Comparison of ENCODE assay signal across 8 mouse cellular contexts in genomic region chr6:102564011-102564731, GRCm38 (mm10). TPM values are rescaled to one million over a fixed set of nuclear protein-coding genes. Genes with fewer than 3 reads are reported as not detected.
DNase-seq lines count a peak whose midpoint lies in the region; ATAC-seq and TF ChIP-seq lines count a peak whose summit lies in the region.

No protein-coding gene starts in this region.

- no peak overlapping the region for H3K27ac ChIP-seq in forebrain, embryonic 16.5 days (ENCODE audit: low read length)
- no peak overlapping the region for H3K27ac ChIP-seq in intestine, embryonic 15.5 days
- peak overlapping the region; percentile 33 for H3K27ac ChIP-seq in midbrain, postnatal 0 days (ENCODE audit: low read depth, low read length)

- intact Hi-C loops in left cerebral cortex, postnatal 25 days (cut with DNase I): loop anchor here (5.0 kb wide), 2 partner anchors 127 to 232 kb away; no protein-coding TSS in a partner anchor

- no peaks in the 10 kb centered on the region for H3K9me3 ChIP-seq in forebrain, embryonic 16.5 days (ENCODE audit: control insufficient read depth, low read length)
- H3K9me3 ChIP-seq in intestine, embryonic 15.5 days: no peaks in the 10 kb centered on the region
- H3K9me3 ChIP-seq in midbrain, postnatal 0 days (ENCODE audit: low read length): no peaks in the 10 kb centered on the region

- H3K4me1 ChIP-seq in forebrain, embryonic 16.5 days (replicated peaks; ENCODE audit: control insufficient read depth, insufficient read depth, low read length): peaks cover 9% of the 10 kb centered on the region
- no peaks in the 10 kb centered on the region for H3K4me1 ChIP-seq in intestine, embryonic 15.5 days (replicated peaks)
- H3K4me1 ChIP-seq in midbrain, postnatal 0 days (ENCODE audit: insufficient read depth, low read length): no peaks in the 10 kb centered on the region

- 0% methylated on average over 57 of the region's 63 CpGs for WGBS in forebrain, embryonic 16.5 days
- under 1% methylated on average over 62 of the region's 63 CpGs for WGBS in intestine, embryonic 15.5 days
- WGBS in midbrain, postnatal 0 days: under 1% methylated on average over 51 of the region's 63 CpGs

- ATAC-seq in forebrain, embryonic 16.5 days: peak; percentile 99
- peak; percentile 98 for ATAC-seq in intestine, embryonic 15.5 days
- peak; percentile 96 for ATAC-seq in midbrain, postnatal 0 days (ENCODE audit: low FRiP score)

- DNase-seq in layer of hippocampus, adult 11-12 months (ENCODE audit: low spot score): peak; percentile 70
- DNase-seq in layer of hippocampus, adult 9-10 months (ENCODE audit: low spot score): no peak
- DNase-seq in cerebellum, adult 8-10 months: peak; percentile 9
- DNase-seq in left cerebral cortex, postnatal 25 days (ENCODE audit: low spot score in 2 of 2): peak; percentile 79 to 87
- DNase-seq in midbrain, postnatal 0 days (ENCODE audit: low spot score): peak; percentile 82
- peak; percentile 49 for DNase-seq in testis, postnatal 10 days (ENCODE audit: low spot score)

- peak overlapping the region; percentile 63 for H3K9ac ChIP-seq in forebrain, embryonic 16.5 days (replicated peaks; ENCODE audit: low read depth, low read length)
- H3K9ac ChIP-seq in intestine, embryonic 15.5 days: peak overlapping the region; percentile 38
- peak overlapping the region; percentile 56 for H3K9ac ChIP-seq in midbrain, postnatal 0 days (replicated peaks; ENCODE audit: low read length, poor library complexity, severe bottlenecking)

- no peaks in the 10 kb centered on the region for H3K36me3 ChIP-seq in forebrain, embryonic 16.5 days (ENCODE audit: control insufficient read depth, insufficient read depth)
- no peaks in the 10 kb centered on the region for H3K36me3 ChIP-seq in intestine, embryonic 15.5 days
- H3K36me3 ChIP-seq in midbrain, postnatal 0 days (ENCODE audit: insufficient read depth, low read length): no peaks in the 10 kb centered on the region

- H3K4me2 ChIP-seq in forebrain, embryonic 16.5 days (ENCODE audit: low read length): peak overlapping the region; percentile 79
- peak overlapping the region; percentile 93 for H3K4me2 ChIP-seq in intestine, embryonic 15.5 days (replicated peaks)
- peak overlapping the region; percentile 80 for H3K4me2 ChIP-seq in midbrain, postnatal 0 days (ENCODE audit: low read depth, low read length, poor library complexity, severe bottlenecking)

- peak overlapping the region; percentile 59 for H3K4me3 ChIP-seq in forebrain, embryonic 16.5 days (replicated peaks; ENCODE audit: low read length)
- peak overlapping the region; percentile 55 for H3K4me3 ChIP-seq in intestine, embryonic 15.5 days (replicated peaks)
- H3K4me3 ChIP-seq in midbrain, postnatal 0 days (ENCODE audit: low read depth, low read length): peak overlapping the region; percentile 73

- peak; percentile 71 for TF ChIP-seq CTCF in midbrain, postnatal 0 days (IDR thresholded peaks at IDR 0.05)

- H3K27me3 ChIP-seq in forebrain, embryonic 16.5 days (replicated peaks; ENCODE audit: control insufficient read depth, insufficient read depth, low read length): no peaks in the 10 kb centered on the region
- no peaks in the 10 kb centered on the region for H3K27me3 ChIP-seq in intestine, embryonic 15.5 days (replicated peaks)
- no peaks in the 10 kb centered on the region for H3K27me3 ChIP-seq in midbrain, postnatal 0 days (ENCODE audit: insufficient read depth, low read length)

RNA-seq across cellular contexts. Expression of gene Cntn3, which starts 8.7 kb away (rescaled TPM):
- polyA plus RNA-seq in forebrain, embryonic 16.5 days (2015; fragmentation: Nextera tagmentation; extraction: Ambion mirVana): 2.1 and 2.7 TPM in 2 replicates
- polyA plus RNA-seq in intestine, embryonic 15.5 days (2015; fragmentation: Nextera tagmentation; extraction: Ambion mirVana): 1.3 and 1.6 TPM in 2 replicates
- 10 to 100 TPM; 25.0 to 25.5 TPM for total RNA-seq in left cerebral cortex, postnatal 25 days (2021)
- total RNA-seq in midbrain, postnatal 0 days (2014; rRNA removed): 8.8 and 10.7 TPM in 2 replicates
- 2.9 and 3.0 TPM in 2 replicates for polyA plus RNA-seq in midbrain, postnatal 0 days (2015; fragmentation: Nextera tagmentation; extraction: Ambion mirVana)
